Mouse (Mus musculus) heart, adult 2 months (tissue): ENCODE results near the gene Prpf4. TPM values are rescaled to one million over a fixed set of nuclear protein-coding genes. Genes with fewer than 3 reads are reported as not detected.

Experiments
- DNase-seq, 2 experiments: peaks; one replicate each; pipeline ENCODE4 v3.0.0; 2021
- H3K27ac ChIP-seq: fragments of 200-600 bp; 2 replicates; pipeline ENCODE4 v1.8.1; 2022
- H3K27me3 ChIP-seq: fragments of 200-500 bp; 2 replicates; pipeline ENCODE4 v1.6.1; 2012; ENCODE audit warnings: mild to moderate bottlenecking, low read length, inconsistent platforms, mixed read lengths; ENCODE audit not compliant: control insufficient read depth, insufficient read depth
- H3K36me3 ChIP-seq: fragments of 200-500 bp; 2 replicates; pipeline ENCODE4 v1.6.1; 2012; ENCODE audit warnings: low read length, inconsistent platforms; ENCODE audit not compliant: control insufficient read depth, insufficient read depth
- H3K4me1 ChIP-seq: fragments of 200-500 bp; 2 replicates; pipeline ENCODE4 v1.6.1; 2011; ENCODE audit warnings: low read length; ENCODE audit not compliant: control insufficient read depth, insufficient read depth
- H3K4me3 ChIP-seq: fragments of 200-600 bp; 2 replicates; pipeline ENCODE4 v1.8.1; 2022
- H3K79me2 ChIP-seq: fragments of 200-500 bp; replicated peaks from 2 replicates; pipeline ENCODE4 v1.6.1; 2012; ENCODE audit warnings: mild to moderate bottlenecking, inconsistent platforms, low read length, moderate library complexity, mixed read lengths; ENCODE audit not compliant: control insufficient read depth, insufficient read depth
- H3K9ac ChIP-seq: fragments of 200-500 bp; 2 replicates; pipeline ENCODE4 v1.6.1; 2012; ENCODE audit warnings: low read depth, mild to moderate bottlenecking, control low read depth, inconsistent platforms, low read length, mixed read lengths
- CTCF ChIP-seq: fragments of 200-600 bp; IDR thresholded peaks from 2 replicates; pipeline ENCODE4 v1.8.1; 2022; ENCODE audit warnings: antibody characterized with exemption, mild to moderate bottlenecking, moderate library complexity
- EP300 ChIP-seq: fragments of 200-500 bp; IDR thresholded peaks from 2 replicates; pipeline ENCODE4 v1.6.1; 2011; ENCODE audit warnings: low read depth, low read length, control low read depth; ENCODE audit not compliant: insufficient read depth
- POLR2A ChIP-seq: fragments of 200-500 bp; IDR thresholded peaks from 2 replicates; pipeline ENCODE4 v1.6.1; 2011; ENCODE audit warnings: mild to moderate bottlenecking, low read depth, low read length, control low read depth; ENCODE audit not compliant: insufficient read depth
- WGBS: fragments of 180-500 bp; shearing (Covaris S2); methylation state at CpG from one replicate; pipeline ENCODE4 v1.1.7; 2018; 5-methylcytosine and 5-hydroxymethylcytosine counted together
- intact Hi-C: fragments of 180-260 bp; cut with DNase I; formaldehyde crosslinking; loops from one replicate; pipeline ENCODE4 v1.15.1; 2025
- polyA plus RNA-seq: library from polyadenylated mRNA; depleted of rRNA; stranded (reverse); fragments of >200 nt; gene quantifications from 2 replicates; pipeline ENCODE4 v1.2.3, GENCODE M21; 2012
- total RNA-seq, 2 experiments: library from RNA; stranded (reverse); gene quantifications; 2 replicates each; pipeline ENCODE4 v1.2.3; 2021

Prpf4 gene
- total and polyA plus RNA-seq, 3 experiments = 7.4 to 9.9 (median 9.9) TPM

DNA sequence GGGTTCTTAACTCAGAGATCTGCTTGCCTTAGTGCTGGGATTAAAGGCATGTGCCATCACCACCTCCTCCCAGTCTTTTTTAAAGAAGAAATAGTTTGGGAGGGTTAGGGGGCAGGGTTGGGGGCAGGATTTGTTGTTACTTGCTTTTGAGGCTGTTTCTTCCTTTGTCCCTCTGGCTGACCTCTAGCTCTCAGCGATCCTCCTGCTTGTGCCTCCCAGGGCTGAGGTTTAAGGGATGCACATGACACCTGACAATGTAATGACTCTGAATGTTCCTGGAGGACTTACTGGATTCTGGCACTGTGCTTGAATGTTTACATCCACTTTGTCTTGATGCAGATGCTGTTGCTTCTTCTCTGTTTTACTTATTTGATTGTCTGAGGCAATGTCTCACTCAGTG is 36.2 kb upstream of the Prpf4 start:
- no peak for TF ChIP-seq EP300
- TF ChIP-seq CTCF = no peak
- TF ChIP-seq POLR2A = no peak
- no peak overlapping the region for H3K9ac ChIP-seq
- H3K4me1 ChIP-seq = peaks cover 10% of the 10 kb centered on the region
- H3K36me3 ChIP-seq = peaks cover 2% of the 10 kb centered on the region; the same call in 1 of the 2 replicates
- WGBS = 20% methylated on average over 1 of the region's 1 CpGs
- intact Hi-C loops = no loop called here
- no peaks in the 10 kb centered on the region for H3K27me3 ChIP-seq
- DNase-seq = no peak
- H3K79me2 ChIP-seq = peaks cover 4% of the 10 kb centered on the region
- H3K27ac ChIP-seq = no peak overlapping the region
- no peak overlapping the region for H3K4me3 ChIP-seq

- H3K36me3 ChIP-seq = peaks cover 2% of the 10 kb centered on the region; the same call in 1 of the 2 replicates
- H3K27me3 ChIP-seq = no peaks in the 10 kb centered on the region
- no peak for DNase-seq
- H3K4me3 ChIP-seq = no peak overlapping the region
- H3K4me1 ChIP-seq = peaks cover 10% of the 10 kb centered on the region
- intact Hi-C loops = no loop called here
- peaks cover 4% of the 10 kb centered on the region for H3K79me2 ChIP-seq
- TF ChIP-seq EP300 = no peak
- no peak for TF ChIP-seq CTCF
- TF ChIP-seq POLR2A = no peak
- no peak overlapping the region for H3K27ac ChIP-seq
- H3K9ac ChIP-seq = no peak overlapping the region
- 74% methylated on average over 9 of the region's 9 CpGs for WGBS
These were observed 35.6 kb upstream of the Prpf4 start for GRCm38 (mm10) chr4:62372818-62373520.

DNA sequence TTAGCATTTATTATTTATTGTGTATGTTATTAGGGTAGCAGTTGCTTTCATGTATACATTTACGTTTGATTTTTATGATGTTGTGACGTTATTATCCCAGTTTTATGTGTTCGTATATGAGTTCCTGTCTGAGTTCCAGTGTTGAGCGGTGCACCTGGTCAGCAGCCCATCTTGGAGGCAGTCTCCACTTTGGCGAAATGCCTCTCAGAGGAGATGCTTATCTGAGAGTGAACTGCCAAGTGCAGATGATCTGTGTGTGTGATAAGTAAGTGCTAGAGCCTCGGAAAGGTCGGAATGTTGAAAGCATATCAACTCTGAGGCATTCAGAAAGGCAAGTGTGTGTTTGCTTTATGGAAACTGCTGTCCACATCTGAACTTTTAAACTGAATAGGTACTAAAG is 34.9 kb upstream of the Prpf4 start:
- intact Hi-C loops = no loop called here
- Histone ChIP-seq H3K4me3 (no peak overlapping the region), H3K27ac (no peak overlapping the region), H3K27me3 (no peaks in the 10 kb centered on the region), H3K79me2 (peaks cover 6% of the 10 kb centered on the region), H3K4me1 (peaks cover 10% of the 10 kb centered on the region), H3K36me3 (peaks cover 2% of the 10 kb centered on the region; the same call in 1 of the 2 replicates), H3K9ac (no peak overlapping the region)
- TF ChIP-seq EP300 = no peak
- no peak for TF ChIP-seq CTCF
- no peak for TF ChIP-seq POLR2A
- WGBS = 64% methylated on average over 7 of the region's 7 CpGs
- no peak for DNase-seq

DNA sequence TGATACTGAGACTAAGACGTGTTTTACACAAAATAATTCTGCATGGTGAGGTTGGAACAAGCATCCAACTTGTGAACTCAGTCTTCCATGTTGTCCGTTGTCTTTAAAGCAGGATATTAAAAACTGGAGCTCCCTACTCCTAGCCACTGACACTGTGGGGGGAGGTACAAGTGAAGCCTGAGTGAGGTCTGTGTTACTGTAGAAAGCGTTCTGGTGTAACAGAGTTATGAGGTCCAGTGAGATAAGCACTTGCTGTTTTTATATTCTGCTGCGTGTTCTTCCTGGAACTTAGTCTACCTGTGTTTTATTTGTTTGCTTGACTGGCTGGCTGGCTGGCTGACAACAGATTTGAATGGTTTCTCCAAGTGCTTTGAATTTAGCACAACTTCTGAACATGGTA is 34.3 kb upstream of the Prpf4 start:
- Histone ChIP-seq H3K4me1 (peaks cover 8% of the 10 kb centered on the region), H3K9ac (no peak overlapping the region), H3K4me3 (no peak overlapping the region), H3K79me2 (peaks cover 6% of the 10 kb centered on the region), H3K27me3 (no peaks in the 10 kb centered on the region), H3K36me3 (no peaks in the 10 kb centered on the region), H3K27ac (no peak overlapping the region; the same call in 1 of the 2 replicates)
- no peak for TF ChIP-seq POLR2A
- TF ChIP-seq CTCF = no peak
- no peak for TF ChIP-seq EP300
- DNase-seq = no peak
- intact Hi-C loops = no loop called here
- WGBS = 45% methylated on average over 4 of the region's 4 CpGs

DNA sequence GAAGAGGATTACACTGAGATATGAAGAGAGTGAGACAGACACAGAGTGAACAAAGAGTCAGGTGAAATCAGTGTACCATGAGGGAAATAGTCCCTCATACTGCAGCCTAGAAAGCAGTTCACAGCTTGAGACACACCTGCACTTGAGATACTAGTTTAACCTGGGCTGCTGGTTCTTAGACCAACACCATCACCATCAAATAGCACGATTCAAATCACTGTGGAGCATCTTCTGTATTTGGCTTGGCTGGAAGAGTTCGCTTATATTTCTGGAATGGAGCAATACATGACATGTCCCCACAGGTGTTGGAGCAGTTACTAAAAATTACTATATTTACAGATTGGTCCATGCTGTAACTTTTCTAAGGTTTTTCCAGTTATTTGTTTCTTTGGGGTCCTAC is 32.5 kb upstream of the Prpf4 start:
- Histone ChIP-seq H3K9ac (no peak overlapping the region), H3K36me3 (no peaks in the 10 kb centered on the region), H3K27ac (no peak overlapping the region), H3K27me3 (no peaks in the 10 kb centered on the region), H3K4me1 (peaks cover 7% of the 10 kb centered on the region), H3K4me3 (no peak overlapping the region), H3K79me2 (peaks cover 6% of the 10 kb centered on the region)
- 91% methylated on average over 2 of the region's 2 CpGs for WGBS
- TF ChIP-seq POLR2A (no peak), CTCF (no peak), EP300 (no peak)
- intact Hi-C loops = no loop called here
- no peak for DNase-seq

- no peaks in the 10 kb centered on the region for H3K27me3 ChIP-seq
- no peak overlapping the region for H3K4me3 ChIP-seq
These were observed 28.7 kb upstream of the Prpf4 start for GRCm38 (mm10) chr4:62379724-62380381.

More at GRCm38 (mm10) chr4:62379724-62380381, 28.7 kb upstream of the Prpf4 start:
- Histone ChIP-seq H3K79me2 (peaks cover 5% of the 10 kb centered on the region), H3K4me1 (peaks cover 2% of the 10 kb centered on the region), H3K9ac (no peak overlapping the region), H3K27ac (no peak overlapping the region), H3K36me3 (no peaks in the 10 kb centered on the region)
- TF ChIP-seq EP300 = no peak
- no peak for DNase-seq
- WGBS = 75% methylated on average over 9 of the region's 9 CpGs
- intact Hi-C loops = no loop called here
